Mouse (Mus musculus): ENCODE results near the gene Lrrc26. TPM values are rescaled to one million over a fixed set of nuclear protein-coding genes. Genes with fewer than 3 reads are reported as not detected.

Lrrc26 gene
- polyA plus RNA-seq, 1 experiment from 2014 or later, result not detected

GRCm38 (mm10) chr2:25286837-25287636 is 2.7 kb upstream of the Lrrc26 start:
- CTCF ChIA-PET, result interaction anchor here (3.3 kb wide), 1 partner anchor 8 kb away, joined by 12 read pairs; no protein-coding TSS in a partner anchor
- in situ Hi-C loops (cut with MboI; ENCODE audit: low pct_unique_long_range_greater_than_20kb), result no loop called here
- no peak for TF ChIP-seq CTCF (IDR thresholded peaks at IDR 0.05)
- no peak for ATAC-seq
- POLR2A ChIA-PET, result interaction anchor here (0.5 kb wide), 1 partner anchor 27 kb away, joined by 4 read pairs; no protein-coding TSS in a partner anchor
- no peaks in the 10 kb centered on the region for H3K27me3 ChIP-seq
- no peak for DNase-seq (ENCODE audit: low read depth, low spot score)

- ATAC-seq (no peak), DNase-seq (ENCODE audit: low read depth, low spot score) (no peak)
- POLR2A ChIA-PET, result interaction anchor here (0.5 to 0.9 kb wide), 3 partner anchors 14 to 31 kb away, joined by 3 to 4 read pairs (median 3); no protein-coding TSS in a partner anchor
- CTCF ChIA-PET, result interaction anchor here (1.5 to 3.3 kb wide), 2 partner anchors 9 to 60 kb away, joined by 7 to 12 read pairs; no protein-coding TSS in a partner anchor
- no peak for TF ChIP-seq CTCF (IDR thresholded peaks at IDR 0.05)
- H3K27me3 ChIP-seq, result no peaks in the 10 kb centered on the region
- in situ Hi-C loops (cut with MboI; ENCODE audit: low pct_unique_long_range_greater_than_20kb), result no loop called here
Measured at GRCm38 (mm10) chr2:25287927-25288649, 1.6 kb upstream of the Lrrc26 start, which contains the start of gene Tmem210. Tmem210 (plus strand) TSS chr2:25288145.

GRCm38 (mm10) chr2:25288734-25289345 is 875 bp upstream of the Lrrc26 start:
- DNase-seq (ENCODE audit: low read depth, low spot score) (no peak), ATAC-seq (no peak)
- TF ChIP-seq CTCF (IDR thresholded peaks at IDR 0.05), result no peak
- POLR2A ChIA-PET, result interaction anchor here (0.9 kb wide), 1 partner anchor 32 kb away, joined by 3 read pairs; no protein-coding TSS in a partner anchor
- no peaks in the 10 kb centered on the region for H3K27me3 ChIP-seq
- CTCF ChIA-PET, result interaction anchor here (1.5 to 3.3 kb wide), 3 partner anchors 10 to 60 kb away, joined by 4 to 12 read pairs (median 7); no protein-coding TSS in a partner anchor
- in situ Hi-C loops (cut with MboI; ENCODE audit: low pct_unique_long_range_greater_than_20kb), result no loop called here

DNA sequence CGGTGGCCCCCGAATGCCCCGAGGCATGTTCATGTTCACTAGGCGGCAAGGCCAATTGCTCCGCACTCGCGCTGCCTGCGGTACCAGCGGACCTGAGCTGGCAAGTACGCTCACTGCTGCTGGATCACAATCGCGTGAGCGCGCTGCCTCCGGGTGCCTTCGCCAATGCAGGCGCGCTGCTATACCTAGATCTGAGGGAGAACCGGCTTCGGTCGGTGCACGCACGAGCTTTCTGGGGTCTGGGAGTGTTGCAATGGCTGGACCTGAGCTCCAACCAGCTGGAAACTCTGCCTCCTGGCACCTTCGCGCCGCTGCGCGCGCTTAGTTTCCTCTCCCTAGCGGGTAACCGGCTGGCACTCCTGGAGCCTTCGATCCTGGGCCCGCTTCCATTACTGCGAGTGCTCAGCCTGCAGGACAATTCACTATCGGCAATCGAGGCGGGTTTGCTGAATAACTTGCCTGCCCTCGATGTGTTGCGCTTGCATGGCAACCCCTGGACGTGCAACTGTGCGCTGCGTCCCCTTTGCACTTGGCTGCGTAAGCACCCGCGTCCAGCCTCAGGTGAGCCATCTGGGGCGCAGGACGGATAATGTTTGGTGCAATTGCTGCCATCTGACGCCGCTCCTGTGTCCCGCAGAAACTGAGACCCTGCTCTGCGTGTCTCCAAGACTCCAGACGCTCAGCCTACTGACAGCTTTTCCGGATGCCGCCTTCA is 543 bp downstream of the Lrrc26 start:
- ChIA-PET POLR2A (interaction anchor here (1.1 kb wide), 1 partner anchor 18 kb away, joined by 6 read pairs; the partner anchor contains the start of genes Anapc2 and Ssna1), CTCF (interaction anchor here (1.5 to 3.3 kb wide), 3 partner anchors 12 to 62 kb away, joined by 3 to 12 read pairs (median 4); no protein-coding TSS in a partner anchor)
- ATAC-seq (no peak), DNase-seq (ENCODE audit: low read depth, low spot score) (no peak)
- peaks cover 7% of the 10 kb centered on the region for H3K27me3 ChIP-seq
- in situ Hi-C loops (cut with MboI; ENCODE audit: low pct_unique_long_range_greater_than_20kb), result no loop called here
- no peak for TF ChIP-seq CTCF (IDR thresholded peaks at IDR 0.05)

DNA sequence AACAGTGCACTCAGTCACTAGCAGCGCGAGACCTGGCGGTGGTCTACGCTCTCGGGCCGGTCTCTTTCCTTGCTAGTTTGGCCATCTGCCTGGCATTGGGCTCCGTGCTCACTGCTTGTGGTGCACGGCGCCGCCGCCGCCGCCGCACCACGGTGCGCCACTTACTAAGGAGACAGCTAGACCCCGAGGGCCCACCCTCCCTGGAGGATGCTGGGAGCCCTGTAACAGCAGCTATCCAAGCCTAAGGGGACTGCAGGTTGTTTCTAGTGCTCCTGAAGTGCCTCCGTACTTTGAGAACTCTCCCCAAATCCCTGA is 1.1 kb downstream of the Lrrc26 start:
- no peak for TF ChIP-seq CTCF (IDR thresholded peaks at IDR 0.05)
- ATAC-seq (no peak), DNase-seq (ENCODE audit: low read depth, low spot score) (no peak)
- in situ Hi-C loops (cut with MboI; ENCODE audit: low pct_unique_long_range_greater_than_20kb), result no loop called here
- ChIA-PET POLR2A (interaction anchor here (1.1 kb wide), 1 partner anchor 19 kb away, joined by 6 read pairs; the partner anchor contains the start of genes Anapc2 and Ssna1), CTCF (interaction anchor here (1.5 kb wide), 1 partner anchor 62 kb away, joined by 3 read pairs; no protein-coding TSS in a partner anchor)
- peaks cover 12% of the 10 kb centered on the region for H3K27me3 ChIP-seq

DNA sequence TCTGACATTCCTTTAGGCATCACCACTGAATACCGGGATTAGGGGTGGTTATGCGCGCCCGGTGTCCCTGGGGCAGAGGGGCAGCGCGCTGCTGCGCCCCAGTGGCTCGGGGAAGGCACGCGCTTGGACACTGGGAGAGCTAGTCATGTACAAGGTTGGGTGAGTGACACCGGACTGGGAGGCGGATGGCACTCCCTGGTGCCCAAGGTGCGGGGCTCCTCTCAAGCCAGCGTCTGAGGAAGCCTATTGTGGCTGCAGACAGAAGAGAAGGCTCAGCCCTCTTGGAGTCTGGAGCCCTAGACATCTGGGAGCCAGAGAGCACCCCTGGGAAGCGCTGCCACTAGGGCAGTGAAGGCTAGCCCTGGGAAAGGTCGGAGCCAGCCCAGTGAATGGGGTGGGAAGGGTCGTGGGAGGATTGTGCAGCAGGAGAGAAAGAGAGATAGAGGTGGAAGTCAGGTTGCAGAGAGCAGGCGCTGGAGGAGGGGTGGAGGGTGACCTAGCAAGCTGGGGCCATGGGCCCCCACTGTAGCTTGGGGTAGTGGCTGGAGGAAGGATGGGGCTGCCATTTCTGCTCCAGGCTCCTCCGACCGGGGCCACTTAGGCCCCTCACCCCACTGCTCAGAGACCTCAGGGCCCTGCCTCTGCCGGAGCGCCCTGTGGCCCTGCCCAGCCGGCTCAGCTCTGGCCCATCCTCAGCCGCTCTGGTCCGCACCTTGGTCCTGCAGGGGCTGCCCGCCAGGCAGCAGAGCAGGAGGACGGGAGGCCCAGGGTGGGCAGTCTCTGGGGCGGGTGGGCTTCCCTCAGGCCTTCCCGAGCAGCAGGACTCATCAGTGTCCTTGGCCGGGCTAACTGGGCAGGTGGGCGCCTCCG is 1.7 kb downstream of the Lrrc26 start:
- DNase-seq (ENCODE audit: low read depth, low spot score) (no peak), ATAC-seq (no peak)
- ChIA-PET POLR2A (interaction anchor here (1.1 kb wide), 1 partner anchor 20 kb away, joined by 6 read pairs; the partner anchor contains the start of genes Anapc2 and Ssna1), CTCF (interaction anchor here (1.3 to 1.8 kb wide), 5 partner anchors 10 to 63 kb away, joined by 3 to 13 read pairs (median 4); no protein-coding TSS in a partner anchor)
- in situ Hi-C loops (cut with MboI; ENCODE audit: low pct_unique_long_range_greater_than_20kb), result no loop called here
- peaks cover 16% of the 10 kb centered on the region for H3K27me3 ChIP-seq
- TF ChIP-seq CTCF (IDR thresholded peaks at IDR 0.05), result no peak

- DNase-seq (ENCODE audit: low read depth, low spot score) (no peak), ATAC-seq (no peak)
- in situ Hi-C loops (cut with MboI; ENCODE audit: low pct_unique_long_range_greater_than_20kb), result no loop called here
- ChIA-PET POLR2A (no interaction called here), CTCF (interaction anchor here (0.8 to 1.8 kb wide), 12 partner anchors 8 to 64 kb away, joined by 3 to 13 read pairs (median 4); partner anchors contain the start of genes Anapc2 and Ssna1)
- peaks cover 20% of the 10 kb centered on the region for H3K27me3 ChIP-seq
- TF ChIP-seq CTCF (IDR thresholded peaks at IDR 0.05), result no peak
Measured at GRCm38 (mm10) chr2:25292054-25292544, 2.4 kb downstream of the Lrrc26 start.

- DNase-seq (ENCODE audit: low read depth, low spot score) (no peak), ATAC-seq (no peak)
- TF ChIP-seq CTCF (IDR thresholded peaks at IDR 0.05), result no peak
- H3K27me3 ChIP-seq, result peaks cover 27% of the 10 kb centered on the region
- POLR2A ChIA-PET, result interaction anchor here (0.7 kb wide), 1 partner anchor 25 kb away, joined by 3 read pairs; no protein-coding TSS in a partner anchor
- in situ Hi-C loops (cut with MboI; ENCODE audit: low pct_unique_long_range_greater_than_20kb), result no loop called here
- CTCF ChIA-PET, result interaction anchor here (0.8 to 1.8 kb wide), 11 partner anchors 9 to 64 kb away, joined by 3 to 13 read pairs (median 4); partner anchors contain the start of genes Anapc2 and Ssna1
Measured at GRCm38 (mm10) chr2:25292856-25293255, 3.1 kb downstream of the Lrrc26 start.

Data from Patski (cell line).